ENCODE assay signal across 16 mouse cellular contexts in the genomic region with DNA sequence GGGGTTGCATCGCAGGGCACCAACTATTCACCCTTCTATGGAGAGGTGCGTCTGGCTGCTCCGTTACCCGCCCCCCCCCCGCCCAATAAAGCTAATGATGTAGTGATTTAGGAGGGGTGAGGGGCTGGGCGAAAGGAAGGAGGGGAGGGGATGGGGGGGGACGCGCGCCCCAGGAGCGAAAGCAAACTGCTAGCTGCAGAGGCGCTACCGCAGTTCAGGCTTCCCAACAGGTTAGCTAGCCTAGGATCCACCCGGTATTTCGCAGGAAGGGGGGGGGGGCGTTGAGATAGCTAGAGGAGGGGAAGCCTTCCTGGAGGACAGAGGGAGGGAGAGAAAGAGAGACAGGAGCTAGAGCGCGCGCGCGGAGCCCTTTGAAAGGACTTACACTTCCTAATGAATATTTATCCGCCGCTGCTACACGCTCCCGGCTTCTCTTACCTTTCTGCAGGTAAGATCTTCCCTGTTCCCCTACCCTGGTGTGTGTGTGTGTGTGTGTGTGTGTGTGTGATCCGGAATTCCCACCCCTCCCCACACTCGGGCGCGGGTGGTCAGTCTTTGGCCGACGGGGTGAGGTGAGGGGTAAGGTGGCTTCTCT. TPM values are rescaled to one million over a fixed set of nuclear protein-coding genes. Genes with fewer than 3 reads are reported as not detected.
DNase-seq lines count a peak whose midpoint lies in the region; ATAC-seq lines count a peak whose summit lies in the region.
"Had no signal": no experiment of that assay in that cellular context is flagged by ENCODE, and none has a peak within 500 bp of the region (broad histone marks: within the 10 kb centered on the region; RNA-seq: fewer than 3 reads in every experiment).

Gene Six3 (plus strand): TSS at position 343 of the 595 bp plus-strand sequence.

- no peak for DNase-seq in left cerebral cortex, adult 8-10 months (ENCODE audit: low spot score in 2 of 2)
- no peak for DNase-seq in left cerebral cortex, adult 9 months (ENCODE audit: low spot score in 2 of 2)
- no peak for DNase-seq in adrenal gland, adult 8-10 months
- DNase-seq in kidney, postnatal 4 days, result no peak
- DNase-seq in thymus, postnatal 25 days, result no peak
- DNase-seq: adrenal gland, postnatal 14 days; heart, postnatal 10 days; kidney, postnatal 10 days; lung, postnatal 10 days had no signal

- WGBS in embryonic facial prominence, embryonic 15.5 days, result 1% methylated on average over 28 of the region's 30 CpGs
- under 1% methylated on average over 25 of the region's 30 CpGs for WGBS in limb, embryonic 13.5 days

- no peaks in the 10 kb centered on the region for H3K36me3 ChIP-seq in embryonic facial prominence, embryonic 15.5 days
- H3K36me3 ChIP-seq in limb, embryonic 13.5 days, result no peaks in the 10 kb centered on the region

- peaks cover 24% of the 10 kb centered on the region for H3K4me1 ChIP-seq in embryonic facial prominence, embryonic 15.5 days
- H3K4me1 ChIP-seq in limb, embryonic 13.5 days, result peaks cover 31% of the 10 kb centered on the region

- peak within 1 kb of the TSS; percentile 21 for H3K4me3 ChIP-seq in embryonic facial prominence, embryonic 15.5 days (replicated peaks)
- H3K4me3 ChIP-seq in limb, embryonic 13.5 days, result peak within 1 kb of the TSS; percentile 3; the same call in 1 of the 2 replicates

- H3K27me3 ChIP-seq in embryonic facial prominence, embryonic 15.5 days, result peaks cover 100% of the 10 kb centered on the region
- peaks cover 100% of the 10 kb centered on the region for H3K27me3 ChIP-seq in limb, embryonic 13.5 days

- no peak within 1 kb of the TSS for H3K9ac ChIP-seq in embryonic facial prominence, embryonic 15.5 days
- H3K9ac ChIP-seq in limb, embryonic 13.5 days, result no peak within 1 kb of the TSS

- no peaks in the 10 kb centered on the region for H3K9me3 ChIP-seq in embryonic facial prominence, embryonic 15.5 days (replicated peaks)
- no peaks in the 10 kb centered on the region for H3K9me3 ChIP-seq in limb, embryonic 13.5 days

- no peak for ATAC-seq in embryonic facial prominence, embryonic 15.5 days (ENCODE audit: insufficient number of reproducible peaks, low FRiP score, low TSS enrichment, low read depth)
- no peak for ATAC-seq in limb, embryonic 13.5 days (ENCODE audit: low FRiP score, low read depth)
- no peak for ATAC-seq in granulocyte monocyte progenitor cell, adult 5-6 weeks (replicated peaks; ENCODE audit: poor library complexity, severe bottlenecking)

- no peak within 1 kb of the TSS for H3K27ac ChIP-seq in embryonic facial prominence, embryonic 15.5 days (replicated peaks)
- no peak within 1 kb of the TSS for H3K27ac ChIP-seq in limb, embryonic 13.5 days

- H3K4me2 ChIP-seq in embryonic facial prominence, embryonic 15.5 days (replicated peaks), result peak within 1 kb of the TSS; percentile 30; the same call in 1 of the 2 replicates
- H3K4me2 ChIP-seq in limb, embryonic 13.5 days (replicated peaks), result no peak within 1 kb of the TSS; the same call in 1 of the 2 replicates
- H3K4me2 ChIP-seq: liver, embryonic 11.5 days had no signal

RNA-seq across cellular contexts. Expression of gene Six3, which starts in this region (rescaled TPM):
- 10 to 100 TPM; 11.3 to 16.9 (median 12.1) TPM for total RNA-seq in left cerebral cortex, adult 8-10 months (2022)
- 6.0 and 6.6 TPM in 2 replicates for polyA plus RNA-seq in embryonic facial prominence, embryonic 15.5 days (2015; fragmentation: Nextera tagmentation; extraction: Ambion mirVana)
- polyA plus RNA-seq in limb, embryonic 13.5 days (2015; fragmentation: Nextera tagmentation; extraction: Ambion mirVana), result not detected in 2 replicates
- not detected for total RNA-seq in adrenal gland, adult 8-10 months (2022)
- not detected in 2 replicates for total RNA-seq in granulocyte monocyte progenitor cell, adult 5-6 weeks (2014; fragmentation: Nextera tagmentation)
- not detected in 2 replicates for total RNA-seq in granulocyte monocyte progenitor cell, adult 5-6 weeks (2017)
- total RNA-seq: adrenal gland, postnatal 14 days; common myeloid progenitor, adult 5-6 weeks; gastrocnemius, postnatal 4 days; heart, postnatal 10 days had no signal
- polyA plus RNA-seq: liver, embryonic 11.5 days; stomach, embryonic 14.5 days had no signal

Comparison
In these comparisons a context has a peak if more than half of its experiments do, and no peak if none do; other contexts are left out.
1. RNA of gene Six3 (total RNA-seq): 11.3 to 16.9 TPM in left cerebral cortex, adult 8-10 months; not detected in adrenal gland, adult 8-10 months and not detected in granulocyte monocyte progenitor cell, adult 5-6 weeks; every median in the first group is over 10 times any median in the second.